Mouse (Mus musculus) left cerebral cortex, adult 11 months (tissue): ENCODE results near the gene Rassf3.

ENCODE experiments used
- DNase-seq: peaks from one replicate; pipeline ENCODE4 v3.0.0; 2022; ENCODE audit warnings: low spot score

Rassf3 gene

GRCm38 (mm10) chr10:121461404-121462161 lies 14.6 kb downstream of the Rassf3 start:
- no peak for DNase-seq

DNA sequence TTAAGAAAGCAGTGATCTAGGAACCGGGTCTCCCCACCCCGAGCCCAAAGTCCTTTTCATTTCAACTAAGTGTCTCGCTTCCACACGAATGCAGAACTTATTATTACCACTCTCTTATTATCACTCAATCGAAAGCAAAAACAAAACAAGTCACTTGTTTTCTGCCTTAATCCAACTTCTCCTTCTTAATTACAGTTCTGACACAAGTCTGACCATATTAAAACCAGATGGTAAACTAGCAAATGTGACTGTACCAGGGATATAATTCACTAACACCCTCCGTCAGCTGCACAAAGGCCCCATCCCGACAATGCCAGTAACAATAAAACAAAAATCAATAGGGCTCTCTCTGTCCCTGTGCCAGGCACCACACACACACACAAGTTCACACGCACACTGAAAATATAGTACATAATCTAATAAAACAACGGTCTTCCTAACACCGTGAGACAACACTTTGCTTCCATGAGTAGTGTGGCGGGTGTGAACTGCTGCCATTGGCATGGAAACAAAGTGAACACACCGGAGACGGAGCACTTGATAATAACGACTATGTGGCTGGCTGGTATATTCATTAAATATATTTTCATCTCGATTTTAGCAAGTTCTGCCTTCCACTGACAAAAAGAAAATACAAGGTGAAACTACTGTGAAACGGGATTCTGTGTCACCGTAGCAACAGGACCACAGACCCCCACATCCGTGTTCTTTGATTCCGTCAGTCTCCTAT lies 16.9 kb downstream of the Rassf3 start:
- no peak for DNase-seq

- no peak for DNase-seq
These were observed 17.7 kb downstream of the Rassf3 start for GRCm38 (mm10) chr10:121458408-121458807.

DNA sequence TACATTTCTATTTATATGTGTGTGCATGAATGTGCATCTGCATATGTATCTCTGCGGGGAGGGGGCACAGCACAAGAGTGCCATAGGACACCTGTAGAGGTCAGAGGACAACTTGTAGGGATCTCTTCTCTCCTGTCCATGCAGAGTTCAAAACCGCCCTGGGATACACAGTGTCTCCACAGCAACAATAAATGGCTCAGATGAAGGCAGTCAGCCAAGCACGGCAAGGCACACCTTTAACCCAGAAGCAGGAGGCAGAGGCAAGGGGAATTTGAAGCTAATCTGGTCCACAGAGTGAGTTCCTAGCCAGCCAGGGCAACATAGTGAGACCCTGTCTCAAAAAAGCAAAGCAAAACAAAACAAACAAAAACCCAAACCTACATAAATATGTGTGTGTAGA lies 18.8 kb downstream of the Rassf3 start:
- DNase-seq, result no peak

DNA sequence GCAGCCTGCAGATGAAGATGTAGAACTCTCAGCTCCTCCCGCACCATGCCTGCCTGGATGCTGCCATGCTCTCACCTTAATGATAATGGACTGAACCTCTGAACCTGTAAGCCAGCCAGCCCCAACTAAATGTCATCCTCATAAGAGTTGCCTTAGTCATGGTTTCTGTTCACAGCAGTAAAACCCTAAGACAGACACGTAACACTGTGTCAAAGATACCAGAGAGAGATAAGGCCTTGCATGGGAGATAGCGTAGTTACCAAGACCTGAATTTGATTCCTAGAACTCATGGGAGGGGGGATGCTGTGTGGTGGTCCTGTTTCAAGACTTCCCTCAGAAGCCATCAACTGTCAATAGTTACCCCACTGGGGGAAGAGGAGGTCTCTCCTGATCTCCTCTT lies 20.6 kb downstream of the Rassf3 start:
- DNase-seq, result no peak

GRCm38 (mm10) chr10:121454708-121455475 lies 21.3 kb downstream of the Rassf3 start:
- no peak for DNase-seq

DNA sequence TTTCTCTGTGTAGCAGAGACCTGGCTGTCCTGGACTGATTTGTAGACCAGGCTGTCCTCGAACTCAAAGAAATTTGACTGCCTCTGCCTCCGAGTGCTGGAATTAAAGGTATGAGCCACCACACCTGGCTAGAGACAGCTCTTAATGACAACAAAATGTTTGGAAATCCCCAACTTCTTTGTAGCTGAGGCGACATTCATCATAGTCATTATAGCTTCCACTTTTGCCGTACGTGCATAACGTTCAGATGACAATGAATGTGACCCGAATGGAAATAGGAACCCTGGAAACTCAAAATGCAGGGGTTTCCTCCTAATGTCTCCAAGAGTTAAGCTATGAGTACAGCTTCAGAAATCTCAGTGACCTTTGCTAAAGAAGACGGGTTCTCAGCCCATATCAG lies 22.1 kb downstream of the Rassf3 start:
- DNase-seq, result no peak

- no peak for DNase-seq
These were observed 30.3 kb downstream of the Rassf3 start for GRCm38 (mm10) chr10:121445808-121446207.

DNA sequence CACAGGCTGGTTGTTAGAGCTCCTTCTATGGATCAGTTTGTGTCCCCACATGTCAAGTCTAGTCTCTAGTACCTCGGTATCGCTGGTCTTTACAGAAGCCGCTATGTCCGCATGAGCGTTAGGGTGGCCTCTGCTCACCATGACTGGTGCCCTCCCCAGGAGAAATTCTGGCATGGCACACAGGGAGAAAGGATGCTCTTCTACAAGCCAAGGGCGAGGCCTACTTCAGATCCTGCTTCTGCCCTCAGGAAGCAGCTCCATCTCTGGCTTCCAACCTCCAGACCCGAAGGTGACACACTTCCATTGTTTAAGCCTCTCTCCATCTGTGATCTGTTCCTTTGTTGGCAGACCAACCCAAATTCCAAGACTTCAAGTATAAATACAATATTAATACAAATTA lies 31.9 kb downstream of the Rassf3 start:
- DNase-seq, result no peak

GRCm38 (mm10) chr10:121443791-121444190 lies 32.4 kb downstream of the Rassf3 start:
- DNase-seq, result no peak

DNA sequence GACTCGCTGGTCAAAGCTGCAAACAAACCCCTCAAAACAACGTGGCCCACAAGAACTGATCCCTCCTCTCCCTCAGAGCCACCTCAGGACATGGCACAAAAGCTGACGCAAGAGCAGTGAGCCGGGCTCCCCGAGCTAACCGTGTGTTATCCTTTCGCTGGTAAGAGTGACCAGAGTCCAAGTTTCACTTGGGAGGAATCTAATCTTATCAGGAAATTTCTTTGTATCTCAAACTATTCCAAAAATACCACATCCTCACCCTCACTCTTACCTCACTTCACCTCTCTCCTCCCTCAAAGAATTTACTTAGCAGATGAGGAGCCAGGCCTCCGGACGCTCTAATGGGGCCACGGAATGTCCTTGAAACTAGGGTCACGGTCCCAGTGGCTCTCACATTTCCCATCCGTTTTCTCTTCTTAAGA lies 36.8 kb downstream of the Rassf3 start:
- DNase-seq, result no peak

DNA sequence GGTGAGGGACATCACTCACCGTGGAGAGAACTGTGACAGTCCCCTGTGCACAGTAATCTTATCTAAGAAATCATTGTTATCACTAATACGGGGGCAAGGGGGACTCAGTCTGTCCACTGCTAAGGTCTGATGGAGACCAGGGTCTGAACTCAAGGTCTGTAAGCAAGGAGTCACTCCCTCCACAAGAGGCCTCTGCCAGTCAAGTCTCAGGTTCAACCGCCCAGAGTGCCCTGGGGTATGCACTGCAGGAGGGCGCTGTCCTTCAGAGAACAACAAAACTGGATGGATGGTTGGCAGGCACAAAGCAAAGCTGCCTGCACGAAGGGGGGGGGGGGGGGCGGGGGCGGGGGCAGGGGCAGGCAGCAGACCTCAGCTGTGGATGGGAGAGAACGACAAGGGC lies 38.0 kb downstream of the Rassf3 start:
- no peak for DNase-seq

DNA sequence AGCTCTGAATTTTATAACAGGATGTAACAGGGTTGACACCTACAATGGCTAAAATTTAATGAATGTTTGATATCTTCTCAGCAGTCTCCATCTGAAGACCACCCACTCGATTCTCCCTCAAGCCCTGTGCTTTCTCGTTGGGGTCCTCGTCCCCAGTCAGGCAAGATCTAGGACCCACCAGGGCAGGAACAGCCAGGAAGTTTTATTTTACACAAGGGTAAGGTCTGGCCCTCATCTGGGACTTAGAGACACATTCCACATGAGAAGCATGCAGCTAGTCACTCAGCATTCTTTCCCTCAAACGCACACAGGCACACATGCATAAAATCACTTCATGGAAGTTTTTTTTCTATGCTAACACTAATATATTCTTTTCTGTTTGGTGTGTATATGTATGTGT lies 39.5 kb downstream of the Rassf3 start:
- no peak for DNase-seq

GRCm38 (mm10) chr10:121436258-121436645 lies 39.9 kb downstream of the Rassf3 start:
- no peak for DNase-seq

DNA sequence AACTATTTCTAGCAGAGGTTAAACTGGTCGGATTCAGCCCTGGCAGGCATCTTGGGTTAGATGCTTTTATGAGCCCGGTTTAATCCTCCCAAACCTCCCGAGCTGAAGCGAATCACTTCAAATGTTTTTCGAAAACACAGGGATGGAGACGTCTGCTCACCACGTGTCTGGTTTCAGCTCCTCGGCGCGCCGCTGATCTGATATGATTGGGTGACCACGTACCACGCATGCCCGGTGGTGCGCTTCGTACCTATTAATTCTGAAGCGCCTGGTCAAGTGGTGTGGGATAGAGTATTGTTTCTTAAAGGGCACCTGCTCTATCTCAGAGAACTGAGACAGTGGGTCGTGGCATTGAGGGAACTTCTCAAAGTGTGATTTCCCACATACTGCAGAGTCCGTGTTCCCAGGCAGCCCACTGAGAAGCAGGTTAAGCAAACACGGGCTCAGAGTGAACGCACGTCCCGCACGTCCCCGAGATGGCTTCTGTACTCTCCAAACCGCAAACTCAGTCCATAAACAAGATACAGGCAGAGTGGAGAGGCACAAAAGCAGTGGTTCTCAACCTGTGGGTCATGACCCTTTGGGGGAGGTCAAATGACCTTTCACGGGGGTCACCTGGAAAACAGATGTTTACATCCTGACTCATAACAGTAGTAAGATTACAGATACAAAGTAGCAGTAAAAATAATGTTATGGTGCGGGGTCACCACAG lies 40.4 kb downstream of the Rassf3 start:
- DNase-seq, result no peak

GRCm38 (mm10) chr10:121434441-121435103 lies 41.6 kb downstream of the Rassf3 start:
- no peak for DNase-seq

DNA sequence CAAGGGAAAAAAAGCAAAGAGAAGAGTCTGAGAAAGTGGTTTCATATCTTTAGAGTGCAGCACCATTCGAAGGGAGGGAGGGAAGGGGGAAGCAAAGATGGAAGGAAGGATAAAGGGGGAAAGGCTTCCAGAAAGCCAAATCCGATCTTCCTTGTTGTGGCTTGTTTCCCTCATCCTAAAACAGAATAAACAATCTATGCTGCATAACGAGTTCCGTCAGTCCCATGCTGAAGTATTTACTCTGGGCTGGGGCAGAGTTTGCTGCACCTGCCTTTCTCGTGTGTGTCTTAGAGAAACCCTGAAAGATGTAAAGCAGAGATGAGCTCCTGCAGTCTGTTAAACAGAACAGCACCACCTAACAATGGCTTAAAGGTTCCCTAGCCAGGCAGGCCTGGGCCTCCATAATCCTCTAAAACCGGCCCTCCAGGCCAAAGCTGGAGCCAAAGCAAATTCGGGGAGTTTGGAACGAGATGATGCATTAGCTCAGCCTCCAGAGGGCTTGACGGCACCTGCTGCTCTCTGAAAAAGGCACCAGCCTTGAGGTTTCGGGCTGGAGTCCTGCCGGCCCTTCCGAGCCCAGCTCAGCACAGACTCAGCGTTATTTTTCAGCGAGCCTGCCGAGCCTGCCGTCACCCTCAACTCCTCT lies 43.4 kb downstream of the Rassf3 start:
- DNase-seq, result no peak

DNA sequence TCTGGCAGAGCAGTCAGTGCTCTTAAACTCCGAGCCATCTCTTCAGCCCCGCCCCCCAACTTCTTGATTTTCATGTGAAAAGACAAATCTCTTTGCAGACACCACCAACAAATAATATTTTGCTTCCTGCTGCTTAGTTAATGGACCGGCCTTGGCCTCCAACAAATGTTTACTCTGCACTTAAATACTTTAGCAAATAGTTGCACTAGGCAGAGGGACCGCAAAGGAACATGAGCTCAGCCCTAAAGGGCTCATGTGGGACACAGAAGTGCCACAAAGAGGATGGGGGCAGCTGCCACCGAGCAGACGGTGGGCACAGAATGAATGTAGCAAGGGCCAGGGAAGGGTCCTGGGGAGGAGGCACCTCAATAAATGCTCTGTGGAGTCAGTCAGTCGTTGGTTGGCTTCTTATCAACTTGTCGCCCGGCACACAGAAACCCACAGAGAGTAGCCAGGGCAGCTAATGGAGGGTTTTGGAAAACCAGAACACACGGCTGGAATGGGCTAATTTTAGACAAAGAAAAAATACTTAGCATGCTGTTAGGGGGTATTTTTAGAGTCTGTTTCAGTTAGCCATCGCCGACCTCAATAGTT lies 44.0 kb downstream of the Rassf3 start:
- DNase-seq, result no peak

- DNase-seq, result no peak
These were observed 45.2 kb downstream of the Rassf3 start for GRCm38 (mm10) chr10:121430764-121431540.
